Mouse (Mus musculus) ES-E14 (cell line): ENCODE data around the gene Yars. TPM values are rescaled to one million over a fixed set of nuclear protein-coding genes. Genes with fewer than 3 reads are reported as not detected.

ENCODE experiments used
- DNase-seq: peaks from one replicate; pipeline ENCODE4 v3.0.0-alpha.2; 2013; ENCODE audit warnings: low read depth, low spot score
- H3K27ac ChIP-seq: 2 replicates; pipeline ENCODE4 v1.5.1; 2012; ENCODE audit warnings: low read depth, mild to moderate bottlenecking, low read length, moderate library complexity, mixed read lengths; ENCODE audit not compliant: poor library complexity, insufficient read depth, severe bottlenecking
- H3K36me3 ChIP-seq: 2 replicates; pipeline ENCODE4 v1.6.1; 2012; ENCODE audit warnings: mild to moderate bottlenecking, low read length, moderate library complexity, mixed read lengths; ENCODE audit not compliant: control insufficient read depth, poor library complexity, insufficient read depth, severe bottlenecking
- H3K4me1 ChIP-seq, 2 experiments: fragments of 150-350 bp in 1 of 2; sonication (generic) in 1 of 2; 2 replicates each; pipeline ENCODE4 v1.6.1; 2012; ENCODE audit warnings: low read length in 2 of 2, mild to moderate bottlenecking in 1 of 2, mixed read lengths in 1 of 2; ENCODE audit not compliant: control insufficient read depth in 2 of 2, insufficient read depth in 2 of 2, poor library complexity in 1 of 2
- H3K4me3 ChIP-seq, 2 experiments: fragments of 150-350 bp in 1 of 2; sonication (generic) in 1 of 2; 2 replicates each; pipeline ENCODE4 v1.5.1; 2012; ENCODE audit warnings: low read length in 2 of 2, low read depth in 1 of 2, mild to moderate bottlenecking in 1 of 2, mixed read lengths in 1 of 2; ENCODE audit not compliant: insufficient read depth in 1 of 2, poor library complexity in 1 of 2, severe bottlenecking in 1 of 2
- H3K9ac ChIP-seq: 2 replicates; pipeline ENCODE4 v1.6.1; 2012; ENCODE audit warnings: low read depth, mild to moderate bottlenecking, low read length, mixed read lengths; ENCODE audit not compliant: poor library complexity, insufficient read depth, severe bottlenecking
- H3K9me3 ChIP-seq: fragments of 150-350 bp; sonication (generic); 2 replicates; pipeline ENCODE4 v1.6.1; 2012; ENCODE audit warnings: low read depth, mild to moderate bottlenecking, low read length; ENCODE audit not compliant: control insufficient read depth, insufficient read depth
- CHD2 ChIP-seq: IDR thresholded peaks from 2 replicates; pipeline ENCODE4 v1.6.1; 2014; ENCODE audit warnings: mild to moderate bottlenecking, low read depth, low read length, inconsistent platforms
- HCFC1 ChIP-seq: IDR thresholded peaks from 2 replicates; pipeline ENCODE4 v1.6.1; 2012; ENCODE audit warnings: low read length, inconsistent platforms, borderline replicate concordance; ENCODE audit not compliant: insufficient read depth
- MAFK ChIP-seq: IDR thresholded peaks from 2 replicates; pipeline ENCODE4 v1.6.1; 2014; ENCODE audit warnings: mild to moderate bottlenecking, low read depth, low read length, inconsistent platforms; ENCODE audit not compliant: insufficient read depth
- ZC3H11A ChIP-seq: IDR thresholded peaks from 2 replicates; pipeline ENCODE4 v1.6.1; 2012; ENCODE audit warnings: low read depth, mild to moderate bottlenecking, inconsistent platforms, low read length, borderline replicate concordance
- ZNF384 ChIP-seq: IDR thresholded peaks from 2 replicates; pipeline ENCODE4 v1.6.1; 2012; ENCODE audit warnings: low read depth, low read length, inconsistent platforms
- in situ Hi-C, 2 experiments: fragments of 600-800 bp; cut with MboI; formaldehyde crosslinking; loops; one replicate each; pipeline ENCODE4 v1.15.1; 2025; ENCODE audit warnings: low sequenced_read_pairs in 2 of 2, inconsistent platforms in 1 of 2; ENCODE audit not compliant: unreplicated experiment in 2 of 2
- total RNA-seq: library from RNA; depleted of rRNA; stranded (reverse); fragments of 300-350 nt; gene quantifications from 2 replicates; pipeline ENCODE4 v1.2.3, GENCODE M21; 2012

The Yars gene
- total RNA-seq, 1 experiment: 125 TPM

GRCm38 (mm10) chr4:129220376-129221089 is 31.0 kb downstream of the Yars start:
- no peak for DNase-seq
- H3K27ac ChIP-seq: no peak overlapping the region

GRCm38 (mm10) chr4:129221097-129222010 is 31.8 kb downstream of the Yars start:
- Histone ChIP-seq H3K4me3 (peak overlapping the region; percentile 52 to 60), H3K27ac (no peak overlapping the region)

More at GRCm38 (mm10) chr4:129220376-129221089, 31.0 kb downstream of the Yars start:
- Histone ChIP-seq H3K9ac (peak overlapping the region; percentile 20; the same call in 1 of the 2 replicates), H3K9me3 (no peaks in the 10 kb centered on the region), H3K4me3 (peak overlapping the region in 1 of 2 experiments; percentile 60; a peak in 2 of 4 replicates), H3K36me3 (peaks cover 79% of the 10 kb centered on the region), H3K4me1 (peaks cover 12 to 48% of the 10 kb centered on the region in 2 experiments)
- no peak for TF ChIP-seq CHD2
- no peak for TF ChIP-seq MAFK
- TF ChIP-seq ZC3H11A: no peak
- no peak for TF ChIP-seq ZNF384
- no peak for TF ChIP-seq HCFC1
- in situ Hi-C loops: loop anchor here in 1 of 2 experiments (5.0 kb wide), 1 partner anchor 57 kb away; no protein-coding TSS in a partner anchor

GRCm38 (mm10) chr4:129222019-129222925 is 32.7 kb downstream of the Yars start:
- Histone ChIP-seq H3K36me3 (peaks cover 70% of the 10 kb centered on the region), H3K27ac (peak overlapping the region; percentile 22; the same call in 1 of the 2 replicates), H3K4me1 (peaks cover 16 to 54% of the 10 kb centered on the region in 2 experiments), H3K9ac (peak overlapping the region; percentile 66; the same call in 1 of the 2 replicates), H3K9me3 (no peaks in the 10 kb centered on the region), H3K4me3 (peak overlapping the region; percentile 52 to 60)
- no peak for DNase-seq
- TF ChIP-seq CHD2 (no peak), ZC3H11A (no peak), MAFK (no peak), HCFC1 (no peak), ZNF384 (no peak)
- in situ Hi-C loops: loop anchor here in 1 of 2 experiments (5.0 kb wide), 1 partner anchor 55 kb away; no protein-coding TSS in a partner anchor

More at GRCm38 (mm10) chr4:129221097-129222010, 31.8 kb downstream of the Yars start:
- in situ Hi-C loops: loop anchor here in 1 of 2 experiments (5.0 kb wide), 1 partner anchor 56 kb away; no protein-coding TSS in a partner anchor
- H3K4me1 ChIP-seq: peaks cover 15 to 56% of the 10 kb centered on the region in 2 experiments
- no peaks in the 10 kb centered on the region for H3K9me3 ChIP-seq
- no peak for DNase-seq
- TF ChIP-seq MAFK (no peak), ZNF384 (no peak), CHD2 (no peak), ZC3H11A (no peak), HCFC1 (no peak)
- peak overlapping the region; percentile 52; the same call in 1 of the 2 replicates for H3K9ac ChIP-seq
- H3K36me3 ChIP-seq: peaks cover 79% of the 10 kb centered on the region
